Mouse (Mus musculus) activated CD4-positive, CD25-positive, alpha-beta regulatory T cell, adult 9 weeks (primary cell): ENCODE results near the gene Glb1l2. TPM values are rescaled to one million over a fixed set of nuclear protein-coding genes. Genes with fewer than 3 reads are reported as not detected.

ENCODE experiments used
- polyA plus RNA-seq: library from polyadenylated mRNA; unstranded; fragments of 100-300 nt; shearing (Covaris generic); gene quantifications from one replicate; pipeline ENCODE4 v1.2.1, GENCODE M21; 2017

Gene Glb1l2
- not detected for polyA plus RNA-seq

GRCm38 (mm10) chr9:26805935-26806666 is at the start of gene Glb1l2:
TSS of gene Glb1l2 (minus strand) at chr9:26806468.

GRCm38 (mm10) chr9:26733206-26733891 is 72.9 kb downstream of the Glb1l2 start, which contains the start of gene B3gat1:
TSS of gene B3gat1 (plus strand) at chr9:26733728.

Other genes starting within 250 kb of the Glb1l2 start
- gene B3gat1, start 72.7 kb downstream of the Glb1l2 start, polyA plus RNA-seq: not detected
- not detected for gene Glb1l3, start 54.4 kb upstream of the Glb1l2 start, polyA plus RNA-seq
- gene Gm1110, start 116.6 kb upstream of the Glb1l2 start, polyA plus RNA-seq: not detected
- 35.4 TPM for gene Acad8, start 193.1 kb upstream of the Glb1l2 start, polyA plus RNA-seq
- gene Thyn1, start 193.2 kb upstream of the Glb1l2 start, polyA plus RNA-seq: 89.7 TPM
- gene Vps26b, start 223.6 kb upstream of the Glb1l2 start, polyA plus RNA-seq: 18.8 TPM
- 38.1 TPM for gene Ncapd3, start 223.7 kb upstream of the Glb1l2 start, polyA plus RNA-seq